Mouse (Mus musculus) olfactory bulb, adult 2 months (tissue): ENCODE data around the gene Cfap97d1.

Source experiments
- CTCF ChIP-seq: fragments of 200-500 bp; IDR thresholded peaks from 2 replicates; pipeline ENCODE4 v1.5.1; 2012; ENCODE audit warnings: low read depth, mild to moderate bottlenecking, low read length, moderate library complexity; ENCODE audit not compliant: insufficient read depth
- POLR2A ChIP-seq: fragments of 200-500 bp; IDR thresholded peaks from 2 replicates; pipeline ENCODE4 v1.6.1; 2012; ENCODE audit warnings: mild to moderate bottlenecking, low read depth, low read length, moderate library complexity; ENCODE audit not compliant: insufficient read depth

- no peak for TF ChIP-seq CTCF
- TF ChIP-seq POLR2A = no peak
Observed at GRCm38 (mm10) chr11:102031149-102031548, 47.1 kb downstream of the Cfap97d1 start.
